ENCODE assay signal across 8 mouse cellular contexts in the genomic region with DNA sequence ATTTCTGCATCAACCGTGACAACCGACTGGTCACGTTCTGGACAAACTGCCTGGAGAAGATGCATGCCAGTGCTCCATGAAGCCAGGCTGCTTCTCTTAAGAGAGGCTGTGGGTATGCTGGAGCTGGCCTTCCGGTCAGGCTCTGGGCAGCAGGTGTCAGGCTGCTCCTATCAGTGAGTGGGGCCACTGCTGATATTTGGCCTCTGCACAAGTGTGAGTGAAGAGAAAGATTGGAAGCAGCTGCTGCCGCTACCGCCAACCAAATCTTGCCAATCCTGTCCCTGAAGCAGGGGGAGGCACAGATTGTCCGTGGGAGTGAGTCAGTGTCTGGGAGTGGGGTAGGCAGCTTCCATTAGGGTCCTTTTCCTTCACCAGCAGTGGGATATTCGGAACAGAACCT. TPM values are rescaled to one million over a fixed set of nuclear protein-coding genes. Genes with fewer than 3 reads are reported as not detected.
DNase-seq lines count a peak whose midpoint lies in the region; ATAC-seq and TF ChIP-seq lines count a peak whose summit lies in the region.

No protein-coding gene starts in this region.

- no peak overlapping the region for H3K27ac ChIP-seq in midbrain, postnatal 0 days (ENCODE audit: low read depth, low read length)
- H3K27ac ChIP-seq in midbrain, embryonic 14.5 days (replicated peaks; ENCODE audit: low read depth, low read length): no peak overlapping the region
- peak overlapping the region; percentile 95 for H3K27ac ChIP-seq in heart, embryonic 16.5 days (ENCODE audit: low read length)
- no peak overlapping the region for H3K27ac ChIP-seq in lung, postnatal 0 days (ENCODE audit: low read length)

- H3K9me3 ChIP-seq in midbrain, postnatal 0 days (ENCODE audit: low read length): no peaks in the 10 kb centered on the region
- H3K9me3 ChIP-seq in midbrain, embryonic 14.5 days (ENCODE audit: control insufficient read depth, low read length): no peaks in the 10 kb centered on the region
- H3K9me3 ChIP-seq in heart, embryonic 16.5 days (replicated peaks; ENCODE audit: control insufficient read depth, low read length): no peaks in the 10 kb centered on the region
- H3K9me3 ChIP-seq in lung, postnatal 0 days (ENCODE audit: low read length): no peaks in the 10 kb centered on the region

- TF ChIP-seq CTCF in midbrain, postnatal 0 days (IDR thresholded peaks at IDR 0.05): peak; percentile 37
- TF ChIP-seq CTCF in lung, postnatal 0 days (IDR thresholded peaks at IDR 0.05): peak; percentile 53

- no peak overlapping the region for H3K4me2 ChIP-seq in midbrain, postnatal 0 days (ENCODE audit: low read depth, low read length, poor library complexity, severe bottlenecking)
- H3K4me2 ChIP-seq in midbrain, embryonic 14.5 days (ENCODE audit: low read length): no peak overlapping the region
- H3K4me2 ChIP-seq in heart, embryonic 16.5 days (ENCODE audit: low read depth, low read length): peak overlapping the region; percentile 60
- no peak overlapping the region for H3K4me2 ChIP-seq in lung, postnatal 0 days (replicated peaks; ENCODE audit: low read depth, low read length)

- no peak for TF ChIP-seq EP300 in lung, postnatal 0 days (IDR thresholded peaks at IDR 0.05)

- H3K9ac ChIP-seq in midbrain, postnatal 0 days (replicated peaks; ENCODE audit: low read length, poor library complexity, severe bottlenecking): no peak overlapping the region
- H3K9ac ChIP-seq in midbrain, embryonic 14.5 days (replicated peaks; ENCODE audit: low read length): no peak overlapping the region
- H3K9ac ChIP-seq in heart, embryonic 16.5 days (ENCODE audit: low read length): peak overlapping the region; percentile 68
- H3K9ac ChIP-seq in lung, postnatal 0 days (replicated peaks; ENCODE audit: low read depth): no peak overlapping the region

- peak; percentile 51 for DNase-seq in adrenal gland, postnatal 10 days
- DNase-seq in adrenal gland, adult 18-20 months (ENCODE audit: low spot score in 2 of 2): no peak
- DNase-seq in midbrain, postnatal 0 days (ENCODE audit: low spot score): peak; percentile 70
- DNase-seq in midbrain, embryonic 14.5 days: no peak
- peak; percentile 58 for DNase-seq in lung, postnatal 0 days (ENCODE audit: low spot score)
- DNase-seq in thymus, postnatal 0 days (ENCODE audit: low spot score): no peak
- DNase-seq in embryo, embryonic 10 days (ENCODE audit: low spot score): no peak

- no peaks in the 10 kb centered on the region for H3K27me3 ChIP-seq in midbrain, postnatal 0 days (ENCODE audit: insufficient read depth, low read length)
- H3K27me3 ChIP-seq in midbrain, embryonic 14.5 days (ENCODE audit: control insufficient read depth, insufficient read depth, low read length): no peaks in the 10 kb centered on the region
- H3K27me3 ChIP-seq in heart, embryonic 16.5 days (ENCODE audit: control insufficient read depth, insufficient read depth, low read length): no peaks in the 10 kb centered on the region
- no peaks in the 10 kb centered on the region for H3K27me3 ChIP-seq in lung, postnatal 0 days (replicated peaks; ENCODE audit: insufficient read depth, low read length)

- ATAC-seq in midbrain, postnatal 0 days (ENCODE audit: low FRiP score): no peak
- no peak for ATAC-seq in midbrain, embryonic 14.5 days (ENCODE audit: low FRiP score, low TSS enrichment)
- peak; percentile 72 for ATAC-seq in heart, embryonic 16.5 days (replicated peaks; ENCODE audit: extremely low read depth, insufficient read depth, low FRiP score)
- ATAC-seq in lung, postnatal 0 days: peak; percentile 80

- H3K36me3 ChIP-seq in midbrain, postnatal 0 days (ENCODE audit: insufficient read depth, low read length): 0 out of 2 replicates have a peak, but pooled peaks cover 5% of the 10 kb centered on the region
- H3K36me3 ChIP-seq in midbrain, embryonic 14.5 days (ENCODE audit: control insufficient read depth, insufficient read depth, low read length): peaks cover 17% of the 10 kb centered on the region; the same call in 1 of the 2 replicates
- H3K36me3 ChIP-seq in heart, embryonic 16.5 days (ENCODE audit: control insufficient read depth, insufficient read depth): peaks cover 4% of the 10 kb centered on the region; the same call in 1 of the 2 replicates
- H3K36me3 ChIP-seq in lung, postnatal 0 days (ENCODE audit: insufficient read depth, low read length): 0 out of 2 replicates have a peak, but pooled peaks cover 8% of the 10 kb centered on the region

- no peaks in the 10 kb centered on the region for H3K4me1 ChIP-seq in midbrain, postnatal 0 days (ENCODE audit: insufficient read depth, low read length)
- H3K4me1 ChIP-seq in midbrain, embryonic 14.5 days (ENCODE audit: control insufficient read depth, insufficient read depth, low read length): no peaks in the 10 kb centered on the region
- peaks cover 31% of the 10 kb centered on the region for H3K4me1 ChIP-seq in heart, embryonic 16.5 days (ENCODE audit: control insufficient read depth, insufficient read depth, low read length)
- no peaks in the 10 kb centered on the region for H3K4me1 ChIP-seq in lung, postnatal 0 days (ENCODE audit: insufficient read depth, low read depth, low read length)

- no peak overlapping the region for H3K4me3 ChIP-seq in midbrain, postnatal 0 days (ENCODE audit: low read depth, low read length)
- H3K4me3 ChIP-seq in midbrain, embryonic 14.5 days (replicated peaks; ENCODE audit: low read depth, low read length): no peak overlapping the region
- peak overlapping the region; percentile 32; the same call in 1 of the 2 replicates for H3K4me3 ChIP-seq in heart, embryonic 16.5 days (ENCODE audit: low read length)
- no peak overlapping the region for H3K4me3 ChIP-seq in lung, postnatal 0 days (ENCODE audit: low read depth, low read length)

- WGBS in midbrain, postnatal 0 days: 75% methylated on average over 8 of the region's 8 CpGs
- 84% methylated on average over 8 of the region's 8 CpGs for WGBS in midbrain, embryonic 14.5 days
- 28% methylated on average over 8 of the region's 8 CpGs for WGBS in heart, embryonic 16.5 days
- 56% methylated on average over 8 of the region's 8 CpGs for WGBS in lung, postnatal 0 days

RNA-seq across cellular contexts. Expression of gene Ywhah, which starts 27.5 kb away (rescaled TPM):
- 100 to 1,000 TPM; 137 to 144 TPM for total RNA-seq in adrenal gland, postnatal 10 days (2021)
- total RNA-seq in adrenal gland, adult 18-20 months (2021): 100 to 1,000 TPM; 183 to 185 TPM
- 704 and 729 TPM in 2 replicates for total RNA-seq in midbrain, postnatal 0 days (2014; rRNA removed)
- 1,094 and 1,095 TPM in 2 replicates for polyA plus RNA-seq in midbrain, postnatal 0 days (2015; fragmentation: Nextera tagmentation; extraction: Ambion mirVana)
- 643 and 661 TPM in 2 replicates for polyA plus RNA-seq in midbrain, embryonic 14.5 days (2014; fragmentation: Nextera tagmentation; extraction: Ambion mirVana)
- 469 and 540 TPM in 2 replicates for polyA plus RNA-seq in heart, embryonic 16.5 days (2015; fragmentation: Nextera tagmentation; extraction: Ambion mirVana)
- polyA plus RNA-seq in lung, postnatal 0 days (2015; fragmentation: Nextera tagmentation; extraction: Ambion mirVana): 242 and 276 TPM in 2 replicates
- polyA plus RNA-seq in thymus, postnatal 0 days (2015; fragmentation: Nextera tagmentation; extraction: Ambion mirVana): 361 and 380 TPM in 2 replicates

Comparison
In these comparisons a context has a peak if more than half of its experiments do, and no peak if none do; other contexts are left out.
1. DNase-seq: peak in adrenal gland, postnatal 10 days (single experiment), midbrain, postnatal 0 days (single experiment) and lung, postnatal 0 days (single experiment); none in adrenal gland, adult 18-20 months (0 of 2), midbrain, embryonic 14.5 days (single experiment), thymus, postnatal 0 days (single experiment) and embryo, embryonic 10 days (single experiment).
2. ATAC-seq: peak in heart, embryonic 16.5 days (single experiment) and lung, postnatal 0 days (single experiment); none in midbrain, postnatal 0 days (single experiment) and midbrain, embryonic 14.5 days (single experiment).